Mouse (Mus musculus): ENCODE measurements at regions not wholly inside any gene's neighbourhood (a gene's known extent, or its start where the extent isn't known, plus 50 kb on each side); places are given as distances from the start of the nearest gene placed in this dataset.

DNA sequence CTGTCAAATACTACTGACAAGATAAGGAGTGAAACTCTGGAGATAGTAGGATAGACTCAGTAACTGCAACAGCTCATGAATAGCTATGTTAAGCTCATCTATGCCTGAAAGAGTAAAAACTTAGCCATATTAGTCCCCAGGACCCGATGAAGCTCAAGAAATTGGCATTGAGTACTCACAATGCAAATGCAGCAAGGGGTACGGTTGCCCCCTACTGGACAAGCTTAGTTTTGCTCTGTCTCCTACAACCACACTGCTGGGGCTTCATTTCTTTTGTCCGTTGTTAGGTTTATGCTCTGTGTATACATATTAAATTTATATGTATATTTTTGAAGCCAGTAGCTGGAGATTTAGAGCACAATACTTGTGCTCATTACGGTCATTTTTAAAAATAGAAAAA lies 74.4 kb upstream of the Mup5 start:
- Histone ChIP-seq H3K27me3 (ENCODE audit: control insufficient read depth, insufficient read depth, low read length) (no peaks in the 10 kb centered on the region), H3K27ac (ENCODE audit: insufficient read depth, low read depth, low read length) (no peak overlapping the region), H3K4me3 (ENCODE audit: low read depth, low read length) (no peak overlapping the region), H3K36me3 (ENCODE audit: control insufficient read depth, insufficient read depth, low read length) (no peaks in the 10 kb centered on the region), H3K4me1 (ENCODE audit: control insufficient read depth, insufficient read depth, insufficient read length, low read length) (no peaks in the 10 kb centered on the region)
- no peak for TF ChIP-seq CTCF (IDR thresholded peaks at IDR 0.05; ENCODE audit: extremely low read depth, insufficient read length, insufficient replicate concordance, low read depth, low read length)
- TF ChIP-seq POLR2A (IDR thresholded peaks at IDR 0.05; ENCODE audit: low read depth, low read length), result no peak
- 69% methylated on average over 4 of the region's 4 CpGs for WGBS

GRCm38 (mm10) chr4:61902136-61902535 lies 67.1 kb upstream of the Mup5 start:
- H3K27ac ChIP-seq (ENCODE audit: insufficient read depth, low read depth, low read length), result no peak overlapping the region
- no peak overlapping the region for H3K4me3 ChIP-seq (ENCODE audit: low read depth, low read length)
- no peaks in the 10 kb centered on the region for H3K27me3 ChIP-seq (ENCODE audit: control insufficient read depth, insufficient read depth, low read length)
- H3K4me1 ChIP-seq (ENCODE audit: control insufficient read depth, insufficient read depth, insufficient read length, low read length), result no peaks in the 10 kb centered on the region
- TF ChIP-seq POLR2A (IDR thresholded peaks at IDR 0.05; ENCODE audit: low read depth, low read length), result no peak
- TF ChIP-seq CTCF (IDR thresholded peaks at IDR 0.05; ENCODE audit: extremely low read depth, insufficient read length, insufficient replicate concordance, low read depth, low read length), result no peak
- 85% methylated on average over 9 of the region's 9 CpGs for WGBS
- no peaks in the 10 kb centered on the region for H3K36me3 ChIP-seq (ENCODE audit: control insufficient read depth, insufficient read depth, low read length)

- Histone ChIP-seq H3K4me1 (ENCODE audit: control insufficient read depth, insufficient read depth, insufficient read length, low read length) (no peaks in the 10 kb centered on the region), H3K36me3 (ENCODE audit: control insufficient read depth, insufficient read depth, low read length) (no peaks in the 10 kb centered on the region), H3K4me3 (ENCODE audit: low read depth, low read length) (peak overlapping the region; percentile 27; the same call in 1 of the 2 replicates), H3K27me3 (ENCODE audit: control insufficient read depth, insufficient read depth, low read length) (no peaks in the 10 kb centered on the region), H3K27ac (ENCODE audit: insufficient read depth, low read depth, low read length) (no peak overlapping the region)
- TF ChIP-seq POLR2A (IDR thresholded peaks at IDR 0.05; ENCODE audit: low read depth, low read length) (no peak), CTCF (IDR thresholded peaks at IDR 0.05; ENCODE audit: extremely low read depth, insufficient read length, insufficient replicate concordance, low read depth, low read length) (no peak)
- WGBS, result 60% methylated on average over 14 of the region's 14 CpGs
Measured at GRCm38 (mm10) chr4:61898184-61898583, 63.2 kb upstream of the Mup5 start.

GRCm38 (mm10) chr4:61897176-61897575 lies 62.1 kb upstream of the Mup5 start:
- H3K36me3 ChIP-seq (ENCODE audit: control insufficient read depth, insufficient read depth, low read length), result no peaks in the 10 kb centered on the region
- TF ChIP-seq POLR2A (IDR thresholded peaks at IDR 0.05; ENCODE audit: low read depth, low read length) (no peak), CTCF (IDR thresholded peaks at IDR 0.05; ENCODE audit: extremely low read depth, insufficient read length, insufficient replicate concordance, low read depth, low read length) (no peak)
- no peaks in the 10 kb centered on the region for H3K27me3 ChIP-seq (ENCODE audit: control insufficient read depth, insufficient read depth, low read length)
- H3K4me1 ChIP-seq (ENCODE audit: control insufficient read depth, insufficient read depth, insufficient read length, low read length), result no peaks in the 10 kb centered on the region
- H3K4me3 ChIP-seq (ENCODE audit: low read depth, low read length), result no peak overlapping the region
- 79% methylated on average over 7 of the region's 7 CpGs for WGBS
- H3K27ac ChIP-seq (ENCODE audit: insufficient read depth, low read depth, low read length), result no peak overlapping the region

All from small intestine, adult 2 months (tissue).